Mouse (Mus musculus): ENCODE measurements around the gene Fbxw10. TPM values are rescaled to one million over a fixed set of nuclear protein-coding genes. Genes with fewer than 3 reads are reported as not detected.

The Fbxw10 gene
- polyA plus RNA-seq, 2 experiments = 0.08 TPM; not detected in 1

DNA sequence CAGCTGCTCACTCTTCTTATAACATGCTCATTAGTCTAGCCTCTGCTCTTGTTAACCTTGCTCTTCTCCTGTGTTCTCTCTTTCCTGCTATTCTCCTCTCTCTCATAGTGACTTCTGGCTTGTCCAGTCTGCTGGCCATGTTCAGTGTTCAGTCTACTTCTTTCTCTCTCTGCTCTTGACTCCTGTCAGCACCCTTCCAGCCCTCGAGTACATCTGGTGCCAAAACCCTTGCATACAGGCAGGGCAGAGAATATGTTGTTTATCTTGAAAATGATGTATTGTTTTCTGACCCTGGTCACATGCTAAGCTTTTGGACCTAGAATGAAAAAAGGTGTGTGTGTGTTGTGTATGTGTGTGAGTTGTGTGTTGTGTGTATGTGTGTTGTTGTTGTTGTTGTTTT is 33.4 kb upstream of the Fbxw10 start:
- 44% methylated on average over 1 of the region's 1 CpGs for WGBS (ENCODE audit: insufficient replicate concordance)
- no peak for ATAC-seq (ENCODE audit: insufficient read depth)
- TF ChIP-seq EP300 (IDR thresholded peaks at IDR 0.05; ENCODE audit: low read depth) (no peak), CTCF (IDR thresholded peaks at IDR 0.05; ENCODE audit: low read depth) (no peak)

DNA sequence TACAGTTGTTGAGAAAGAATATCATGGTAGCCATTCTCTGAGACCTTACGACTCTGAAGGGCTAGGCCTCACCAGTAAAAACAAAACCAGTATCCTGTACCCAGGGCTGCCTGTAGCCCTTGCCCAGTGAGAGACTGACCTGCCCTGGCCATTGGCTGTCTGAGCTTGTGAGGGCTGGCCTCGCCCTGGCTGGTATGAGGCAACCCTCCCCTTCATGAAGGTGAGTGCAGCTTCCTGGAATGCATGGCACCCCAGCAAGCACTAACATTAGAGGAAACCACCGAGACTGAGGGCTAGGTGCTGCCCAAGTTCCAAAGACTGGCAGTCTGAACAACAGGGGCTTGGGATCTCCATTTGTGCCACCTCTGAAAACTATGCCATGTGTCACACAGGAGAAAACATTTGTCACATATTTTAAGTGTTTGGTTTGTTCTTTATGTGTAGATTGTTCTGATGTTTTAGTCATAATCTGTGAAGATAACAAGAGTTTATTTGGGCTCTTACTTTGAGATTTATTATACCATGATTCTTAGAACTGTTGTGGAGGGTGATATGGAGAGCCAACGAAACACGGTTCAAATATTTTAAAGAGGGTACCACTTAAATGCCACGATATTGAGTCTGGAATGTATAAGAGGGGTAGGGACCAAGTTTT is 32.8 kb upstream of the Fbxw10 start:
- H3K27ac ChIP-seq = no peak overlapping the region
- ATAC-seq (ENCODE audit: insufficient read depth) (no peak), DNase-seq (ENCODE audit: low read depth in 3 of 3, low spot score in 3 of 3) (no peak)
- no peaks in the 10 kb centered on the region for H3K36me3 ChIP-seq (replicated peaks; ENCODE audit: control insufficient read depth, insufficient read depth, low read depth)
- H3K9ac ChIP-seq (replicated peaks) = no peak overlapping the region
- no peaks in the 10 kb centered on the region for H3K27me3 ChIP-seq (ENCODE audit: control insufficient read depth, insufficient read depth, low read length)
- peaks cover 0 to 4% of the 10 kb centered on the region in 2 experiments; a peak in 2 of 4 replicates for H3K4me1 ChIP-seq (replicated peaks; ENCODE audit: control insufficient read depth in 2 of 2, insufficient read depth in 2 of 2, low read length in 1 of 2)
- H3K9me3 ChIP-seq (ENCODE audit: control insufficient read depth, low read length) = no peaks in the 10 kb centered on the region
- no peak for TF ChIP-seq CTCF (IDR thresholded peaks at IDR 0.05; ENCODE audit: low read depth)
- TF ChIP-seq EP300 (IDR thresholded peaks at IDR 0.05; ENCODE audit: low read depth) = no peak
- 49% methylated on average over 6 of the region's 6 CpGs for WGBS (ENCODE audit: insufficient replicate concordance)
- no peak overlapping the region for H3K4me2 ChIP-seq (ENCODE audit: low read depth)
- H3K4me3 ChIP-seq (ENCODE audit: insufficient read depth in 1 of 2, low read depth in 2 of 2, low read length in 2 of 2) = no peak overlapping the region

More for the DNA sequence above, 33.4 kb upstream of the Fbxw10 start:
- Histone ChIP-seq H3K4me3 (ENCODE audit: insufficient read depth in 1 of 2, low read depth in 2 of 2, low read length in 2 of 2) (no peak overlapping the region), H3K9me3 (ENCODE audit: control insufficient read depth, low read length) (no peaks in the 10 kb centered on the region), H3K36me3 (replicated peaks; ENCODE audit: control insufficient read depth, insufficient read depth, low read depth) (no peaks in the 10 kb centered on the region), H3K4me2 (ENCODE audit: low read depth) (no peak overlapping the region), H3K4me1 (replicated peaks; ENCODE audit: control insufficient read depth in 2 of 2, insufficient read depth in 2 of 2, low read length in 1 of 2) (no peaks in the 10 kb centered on the region), H3K9ac (replicated peaks) (no peak overlapping the region), H3K27ac (no peak overlapping the region), H3K27me3 (ENCODE audit: control insufficient read depth, insufficient read depth, low read length) (no peaks in the 10 kb centered on the region)
- no peak for DNase-seq (ENCODE audit: low read depth in 3 of 3, low spot score in 3 of 3)

DNA sequence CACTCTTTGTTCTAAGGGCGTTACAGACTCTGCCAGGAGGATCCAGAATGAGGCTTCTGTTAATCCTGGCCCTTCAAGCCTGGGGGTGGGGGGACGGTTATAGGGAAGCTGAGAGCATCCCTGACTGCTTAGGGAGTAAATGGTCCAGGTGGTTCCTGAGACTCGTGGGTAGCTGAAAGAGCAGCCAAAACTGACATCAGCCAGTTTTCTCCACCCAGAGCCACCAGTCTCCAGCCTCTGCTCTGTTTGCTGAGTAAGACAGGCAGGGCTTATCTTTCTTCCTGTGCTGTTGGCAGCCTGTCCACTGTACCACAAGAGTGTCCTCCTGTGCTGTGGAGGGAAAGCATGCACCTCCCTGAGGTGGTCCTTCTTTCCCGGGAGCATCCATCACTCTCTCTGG is 32.2 kb upstream of the Fbxw10 start:
- DNase-seq (ENCODE audit: low read depth in 3 of 3, low spot score in 3 of 3) = no peak
- 30% methylated on average over 4 of the region's 4 CpGs for WGBS (ENCODE audit: insufficient replicate concordance)
- H3K27me3 ChIP-seq (ENCODE audit: control insufficient read depth, insufficient read depth, low read length) = no peaks in the 10 kb centered on the region
- no peak overlapping the region for H3K27ac ChIP-seq
- H3K4me3 ChIP-seq (ENCODE audit: insufficient read depth in 1 of 2, low read depth in 2 of 2, low read length in 2 of 2) = no peak overlapping the region
- no peak overlapping the region for H3K4me2 ChIP-seq (ENCODE audit: low read depth)
- H3K4me1 ChIP-seq (replicated peaks; ENCODE audit: control insufficient read depth in 2 of 2, insufficient read depth in 2 of 2, low read length in 1 of 2) = peaks cover 2 to 8% of the 10 kb centered on the region in 2 experiments; a peak in 2 of 4 replicates
- no peaks in the 10 kb centered on the region for H3K36me3 ChIP-seq (replicated peaks; ENCODE audit: control insufficient read depth, insufficient read depth, low read depth)
- H3K9me3 ChIP-seq (ENCODE audit: control insufficient read depth, low read length) = no peaks in the 10 kb centered on the region
- H3K9ac ChIP-seq (replicated peaks) = no peak overlapping the region
- TF ChIP-seq CTCF (IDR thresholded peaks at IDR 0.05; ENCODE audit: low read depth) (no peak), EP300 (IDR thresholded peaks at IDR 0.05; ENCODE audit: low read depth) (no peak)
- no peak for ATAC-seq (ENCODE audit: insufficient read depth)

DNA sequence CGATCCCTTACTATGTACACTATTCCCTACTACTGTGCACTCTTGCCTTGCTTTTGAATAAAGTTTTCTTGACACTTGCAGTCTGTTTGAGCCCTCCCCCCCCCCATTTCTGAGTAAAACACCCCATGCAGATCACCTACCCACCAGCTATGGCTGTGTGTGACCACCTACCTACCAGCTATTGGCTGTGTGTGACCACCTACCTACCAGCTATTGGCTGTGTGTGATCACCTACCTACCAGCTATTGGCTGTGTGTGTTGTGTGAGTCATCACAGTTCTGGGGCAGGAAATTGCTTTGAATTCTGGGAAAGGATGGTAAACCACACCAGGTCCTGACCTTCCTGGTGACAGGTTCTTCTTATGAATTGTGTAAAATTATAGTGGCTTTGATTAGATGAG is 31.4 kb upstream of the Fbxw10 start:
- 52% methylated on average over 1 of the region's 1 CpGs for WGBS (ENCODE audit: insufficient replicate concordance)
- TF ChIP-seq EP300 (IDR thresholded peaks at IDR 0.05; ENCODE audit: low read depth) (no peak), CTCF (IDR thresholded peaks at IDR 0.05; ENCODE audit: low read depth) (no peak)
- H3K4me3 ChIP-seq (ENCODE audit: insufficient read depth in 1 of 2, low read depth in 2 of 2, low read length in 2 of 2) = no peak overlapping the region
- no peak overlapping the region for H3K27ac ChIP-seq
- no peaks in the 10 kb centered on the region for H3K9me3 ChIP-seq (ENCODE audit: control insufficient read depth, low read length)
- ATAC-seq (ENCODE audit: insufficient read depth) (no peak), DNase-seq (ENCODE audit: low read depth in 3 of 3, low spot score in 3 of 3) (no peak)
- peaks cover 2 to 13% of the 10 kb centered on the region in 2 experiments; a peak in 2 of 4 replicates for H3K4me1 ChIP-seq (replicated peaks; ENCODE audit: control insufficient read depth in 2 of 2, insufficient read depth in 2 of 2, low read length in 1 of 2)
- no peak overlapping the region for H3K4me2 ChIP-seq (ENCODE audit: low read depth)
- H3K27me3 ChIP-seq (ENCODE audit: control insufficient read depth, insufficient read depth, low read length) = no peaks in the 10 kb centered on the region
- H3K9ac ChIP-seq (replicated peaks) = no peak overlapping the region
- no peaks in the 10 kb centered on the region for H3K36me3 ChIP-seq (replicated peaks; ENCODE audit: control insufficient read depth, insufficient read depth, low read depth)

DNA sequence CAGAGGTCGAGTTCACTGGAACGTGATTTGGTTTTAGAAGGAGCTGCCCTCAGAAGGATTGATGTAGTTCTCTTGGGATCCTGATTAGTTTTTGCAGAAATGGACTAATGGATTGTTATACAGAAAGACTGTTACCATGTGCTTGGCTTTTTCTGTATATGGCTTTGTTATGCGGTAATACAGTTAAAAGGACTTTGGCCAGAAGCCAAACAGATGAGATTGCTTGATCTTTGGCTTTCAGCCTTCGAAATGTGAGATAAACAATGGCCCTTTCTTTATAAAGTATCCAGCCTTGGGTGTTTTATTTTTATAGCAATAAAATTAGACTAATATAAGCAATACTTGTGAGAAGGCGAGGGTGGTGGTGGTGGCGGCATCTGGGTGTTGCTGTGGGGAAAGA is 30.3 kb upstream of the Fbxw10 start:
- Histone ChIP-seq H3K36me3 (replicated peaks; ENCODE audit: control insufficient read depth, insufficient read depth, low read depth) (no peaks in the 10 kb centered on the region), H3K4me2 (ENCODE audit: low read depth) (no peak overlapping the region), H3K9me3 (ENCODE audit: control insufficient read depth, low read length) (no peaks in the 10 kb centered on the region), H3K27me3 (ENCODE audit: control insufficient read depth, insufficient read depth, low read length) (no peaks in the 10 kb centered on the region), H3K4me3 (ENCODE audit: insufficient read depth in 1 of 2, low read depth in 2 of 2, low read length in 2 of 2) (no peak overlapping the region), H3K27ac (no peak overlapping the region), H3K9ac (replicated peaks) (no peak overlapping the region), H3K4me1 (replicated peaks; ENCODE audit: control insufficient read depth in 2 of 2, insufficient read depth in 2 of 2, low read length in 1 of 2) (peaks cover 2 to 18% of the 10 kb centered on the region in 2 experiments; a peak in 2 of 4 replicates)
- WGBS (ENCODE audit: insufficient replicate concordance) = 60% methylated on average over 6 of the region's 6 CpGs
- DNase-seq (ENCODE audit: low read depth in 3 of 3, low spot score in 3 of 3) = no peak
- TF ChIP-seq EP300 (IDR thresholded peaks at IDR 0.05; ENCODE audit: low read depth) (no peak), CTCF (IDR thresholded peaks at IDR 0.05; ENCODE audit: low read depth) (no peak)
- ATAC-seq (ENCODE audit: insufficient read depth) = no peak

Data from liver, embryonic 14.5 days (tissue).